Mouse (Mus musculus): ENCODE data around the gene Obsl1. TPM values are rescaled to one million over a fixed set of nuclear protein-coding genes. Genes with fewer than 3 reads are reported as not detected.

Gene Obsl1
- polyA plus RNA-seq, 1 experiment from 2014 or later, result 38.7 TPM

Other genes starting within 250 kb of the Obsl1 start
- gene Ptprn, start 241.9 kb downstream of the Obsl1 start, polyA plus RNA-seq (2015; fragmentation: Nextera tagmentation; extraction: Ambion mirVana), result 2.9 and 3.0 TPM in 2 replicates
- gene Resp18, start 228.0 kb downstream of the Obsl1 start, polyA plus RNA-seq (2015; fragmentation: Nextera tagmentation; extraction: Ambion mirVana), result 9.2 and 9.9 TPM in 2 replicates
- 159 and 160 TPM in 2 replicates for gene Dnpep, start 188.5 kb downstream of the Obsl1 start, polyA plus RNA-seq (2015; fragmentation: Nextera tagmentation; extraction: Ambion mirVana)
- 149 and 159 TPM in 2 replicates for gene Des, start 146.1 kb downstream of the Obsl1 start, polyA plus RNA-seq (2015; fragmentation: Nextera tagmentation; extraction: Ambion mirVana)
- gene Speg, start 131.2 kb downstream of the Obsl1 start, polyA plus RNA-seq (2015; fragmentation: Nextera tagmentation; extraction: Ambion mirVana), result 33.5 and 35.2 TPM in 2 replicates
- gene Gmppa, start 70.5 kb downstream of the Obsl1 start, polyA plus RNA-seq (2015; fragmentation: Nextera tagmentation; extraction: Ambion mirVana), result 134 and 137 TPM in 2 replicates
- gene Asic4, start 56.0 kb downstream of the Obsl1 start, polyA plus RNA-seq (2015; fragmentation: Nextera tagmentation; extraction: Ambion mirVana), result 2.0 and 2.4 TPM in 2 replicates
- gene Chpf, start 27.1 kb downstream of the Obsl1 start, polyA plus RNA-seq (2015; fragmentation: Nextera tagmentation; extraction: Ambion mirVana), result 25.2 and 28.8 TPM in 2 replicates
- 1.5 and 1.9 TPM in 2 replicates for gene Tmem198, start 26.9 kb downstream of the Obsl1 start, polyA plus RNA-seq (2015; fragmentation: Nextera tagmentation; extraction: Ambion mirVana)
- gene Inha, start 625 bp upstream of the Obsl1 start, polyA plus RNA-seq (2015; fragmentation: Nextera tagmentation; extraction: Ambion mirVana), result 6.6 and 7.3 TPM in 2 replicates
- 16.6 and 17.8 TPM in 2 replicates for gene Stk11ip, start 15.1 kb upstream of the Obsl1 start, polyA plus RNA-seq (2015; fragmentation: Nextera tagmentation; extraction: Ambion mirVana)
- gene Slc4a3, start 39.8 kb upstream of the Obsl1 start, polyA plus RNA-seq (2015; fragmentation: Nextera tagmentation; extraction: Ambion mirVana), result 7.6 and 9.8 TPM in 2 replicates